Mouse (Mus musculus) liver, adult 2 months (tissue): ENCODE results near the gene Gsg1l.

Experiments
- CTCF ChIP-seq: fragments of 200-500 bp; IDR thresholded peaks from 2 replicates; pipeline ENCODE4 v1.5.1; 2011; ENCODE audit warnings: low read depth, low read length, control low read depth
- POLR2A ChIP-seq: fragments of 200-500 bp; IDR thresholded peaks from 2 replicates; pipeline ENCODE4 v1.6.1; 2011; ENCODE audit warnings: low read length, control low read depth; ENCODE audit not compliant: insufficient read depth; ENCODE audit errors: extremely low read depth

DNA sequence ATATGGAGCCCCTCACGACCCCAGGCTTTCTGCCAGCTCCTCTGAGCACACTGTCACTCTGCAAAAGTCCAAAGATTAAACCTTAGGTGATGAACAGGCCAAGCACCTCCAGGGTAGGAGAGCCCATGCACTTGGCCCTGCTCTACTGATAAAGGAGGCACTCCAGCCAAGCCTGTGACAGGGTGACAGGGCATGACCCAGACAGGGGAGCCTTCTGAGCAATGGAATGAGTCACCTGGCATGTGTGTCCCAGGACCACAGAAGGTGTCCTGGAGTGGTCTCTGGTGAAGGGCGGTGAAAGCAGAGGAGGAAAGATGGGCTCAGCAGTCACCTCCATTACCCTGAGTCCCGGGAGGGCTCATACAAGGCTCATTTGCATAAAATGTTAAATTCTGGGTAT, 222.6 kb downstream of the Gsg1l start:
- TF ChIP-seq CTCF: no peak
- TF ChIP-seq POLR2A: no peak
